Mouse (Mus musculus) olfactory bulb, adult 2 months (tissue): ENCODE measurements around the gene Paxip1. TPM values are rescaled to one million over a fixed set of nuclear protein-coding genes. Genes with fewer than 3 reads are reported as not detected.

Experiments used
- H3K27ac ChIP-seq: fragments of 200-500 bp; 2 replicates; pipeline ENCODE4 v1.5.1; 2012; ENCODE audit warnings: low read depth, low read length; ENCODE audit not compliant: insufficient read depth
- H3K4me1 ChIP-seq: fragments of 200-500 bp; 2 replicates; pipeline ENCODE4 v1.6.1; 2012; ENCODE audit warnings: low read length; ENCODE audit not compliant: control insufficient read depth, insufficient read depth
- H3K4me3 ChIP-seq: fragments of 200-500 bp; 2 replicates; pipeline ENCODE4 v1.5.1; 2012; ENCODE audit warnings: mild to moderate bottlenecking, low read depth, low read length, moderate library complexity; ENCODE audit not compliant: insufficient read depth
- CTCF ChIP-seq: fragments of 200-500 bp; IDR thresholded peaks from 2 replicates; pipeline ENCODE4 v1.5.1; 2012; ENCODE audit warnings: low read depth, mild to moderate bottlenecking, low read length, moderate library complexity; ENCODE audit not compliant: insufficient read depth
- POLR2A ChIP-seq: fragments of 200-500 bp; IDR thresholded peaks from 2 replicates; pipeline ENCODE4 v1.6.1; 2012; ENCODE audit warnings: mild to moderate bottlenecking, low read depth, low read length, moderate library complexity; ENCODE audit not compliant: insufficient read depth
- WGBS: fragments of 180-500 bp; shearing (Covaris S2); methylation state at CpG from one replicate; pipeline ENCODE4 v1.1.7; 2018; 5-methylcytosine and 5-hydroxymethylcytosine counted together
- polyA plus RNA-seq: library from polyadenylated mRNA; stranded (reverse); fragments of >200 nt; gene quantifications from 2 replicates; pipeline ENCODE4 v1.2.4, GENCODE M21; 2012; ENCODE audit warnings: low replicate concordance; ENCODE audit not compliant: missing spikeins, insufficient read depth, insufficient read length

Paxip1 gene
- polyA plus RNA-seq, 1 experiment: not detected

DNA sequence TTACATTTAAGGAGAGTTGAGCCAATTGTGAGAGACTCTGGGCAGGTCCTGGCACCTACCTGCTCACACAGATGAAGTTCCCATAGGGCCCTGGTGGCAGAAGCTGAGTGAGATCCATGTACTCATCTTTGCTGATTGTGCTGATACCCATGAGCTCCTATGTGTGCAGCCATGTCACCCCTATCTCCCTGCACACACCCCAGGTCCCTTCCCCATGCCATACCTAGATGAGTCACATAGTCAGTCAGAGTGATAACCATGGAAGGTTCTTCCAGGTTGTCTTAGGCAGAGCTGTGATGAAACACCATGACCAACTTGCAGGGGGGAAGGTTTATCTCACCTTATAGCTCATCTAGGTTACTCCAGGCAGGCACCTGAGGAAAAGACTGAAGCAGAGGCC lies 84.2 kb downstream of the Paxip1 start:
- Histone ChIP-seq H3K4me1 (peaks cover 10% of the 10 kb centered on the region), H3K27ac (no peak overlapping the region), H3K4me3 (no peak overlapping the region)
- no peak for TF ChIP-seq POLR2A
- TF ChIP-seq CTCF: no peak

DNA sequence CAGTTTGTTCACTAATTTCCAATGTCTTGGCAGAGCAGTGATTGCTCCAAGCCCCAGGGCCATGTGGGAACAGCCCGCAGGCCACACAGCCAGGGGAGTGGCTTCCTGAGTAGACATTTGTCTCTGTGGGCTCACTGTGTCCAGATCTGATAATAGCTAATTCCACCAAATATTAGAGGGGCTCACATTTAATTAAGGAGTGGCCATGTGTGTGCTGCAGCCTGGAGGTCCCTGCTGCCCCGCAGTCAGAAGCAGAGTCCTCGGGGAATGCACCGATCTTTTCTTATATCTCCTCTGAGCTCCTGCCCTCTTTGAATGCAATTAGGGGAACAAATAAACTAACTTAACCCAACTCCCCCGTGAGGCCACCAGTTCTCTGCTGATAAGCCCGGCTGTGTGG lies 84.9 kb downstream of the Paxip1 start:
- Histone ChIP-seq H3K4me1 (peaks cover 15% of the 10 kb centered on the region), H3K27ac (no peak overlapping the region), H3K4me3 (no peak overlapping the region)
- TF ChIP-seq POLR2A (no peak), CTCF (no peak)
- 55% methylated on average over 6 of the region's 6 CpGs for WGBS

DNA sequence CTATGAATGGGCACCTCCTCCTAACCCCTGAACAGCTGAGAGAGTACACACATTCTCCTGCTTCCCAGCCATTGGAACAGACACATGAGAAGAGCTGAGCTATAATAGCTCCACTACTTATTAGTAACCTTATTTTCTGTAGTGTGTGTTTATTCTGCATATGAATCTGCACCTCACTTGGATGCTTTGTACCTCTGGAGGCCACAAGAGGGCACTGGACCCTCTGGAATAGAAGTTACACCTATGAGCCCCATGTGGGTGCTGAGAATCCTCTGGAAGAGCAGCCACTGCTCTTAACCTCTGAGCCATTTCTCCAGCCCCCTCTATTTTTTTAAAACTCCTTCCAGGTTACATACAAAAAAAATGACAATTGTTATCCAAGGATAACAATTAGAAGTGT lies 86.5 kb downstream of the Paxip1 start:
- no peak for TF ChIP-seq POLR2A
- TF ChIP-seq CTCF: no peak
- Histone ChIP-seq H3K4me1 (peaks cover 11% of the 10 kb centered on the region), H3K27ac (no peak overlapping the region), H3K4me3 (no peak overlapping the region)

GRCm38 (mm10) chr5:27702482-27702881 lies 89.0 kb downstream of the Paxip1 start:
- TF ChIP-seq CTCF: no peak
- TF ChIP-seq POLR2A: no peak
- 67% methylated on average over 6 of the region's 6 CpGs for WGBS
- H3K27ac ChIP-seq: no peak overlapping the region
- no peak overlapping the region for H3K4me3 ChIP-seq
- H3K4me1 ChIP-seq: peaks cover 5% of the 10 kb centered on the region

Other genes starting within 250 kb of the Paxip1 start
- gene Htr5a, start 50.5 kb upstream of the Paxip1 start, polyA plus RNA-seq: not detected in 2 replicates